ENCODE assay signal across 1 mouse cellular context in the genomic region with DNA sequence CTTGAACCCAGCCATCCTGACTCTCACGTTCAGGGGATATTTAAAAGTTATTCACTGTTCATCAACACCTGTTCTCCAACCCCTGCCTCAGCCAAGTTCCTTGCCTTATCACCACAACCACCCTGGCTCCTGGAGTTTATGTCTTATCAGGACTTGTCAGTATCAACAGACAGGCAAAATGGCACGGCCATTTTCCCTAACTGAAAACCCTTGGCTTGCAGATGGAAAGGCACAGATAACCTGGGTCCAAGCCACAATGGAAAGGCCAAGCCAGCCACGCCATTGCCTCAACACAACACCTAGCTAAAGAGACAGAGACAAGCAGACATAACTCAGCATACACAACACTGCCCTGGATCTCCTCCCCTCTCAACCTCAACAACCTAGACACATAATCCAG.
A peak's percentile ranks its signal among the peaks of the same experiment; 100 is the strongest.
TF ChIP-seq lines count a peak whose summit lies in the region.

No protein-coding gene starts in this region.

TF ChIP-seq in MEL, 35 proteins besides CTCF, POLR2A, EP300 and RAD21 (continued from another document):
- peak; percentile 99 for TF ChIP-seq TAL1 (IDR thresholded peaks at IDR 0.05; ENCODE audit: low read length)
- TF ChIP-seq ZC3H11A (IDR thresholded peaks at IDR 0.05; ENCODE audit: low read depth, low read length) = peak; percentile 21; the same call in 1 of the 2 replicates
- peak; percentile 99 for TF ChIP-seq MYB (IDR thresholded peaks at IDR 0.05; ENCODE audit: low read depth, low read length)
- TF ChIP-seq CHD2 (IDR thresholded peaks at IDR 0.05; ENCODE audit: low read length) = peak; percentile 71
- 0 out of 2 replicates have a peak, but pooled peaks have one; percentile 11 for TF ChIP-seq SMC3 (IDR thresholded peaks at IDR 0.05; ENCODE audit: low read depth, low read length)
- TF ChIP-seq MAX (IDR thresholded peaks at IDR 0.05; ENCODE audit: low read length) = peak; percentile 73
- TF ChIP-seq MEF2A (IDR thresholded peaks at IDR 0.05; ENCODE audit: extremely low read depth, insufficient replicate concordance, low read depth, low read length, poor library complexity, severe bottlenecking) = peak; percentile 66; the same call in 1 of the 2 replicates
- TF ChIP-seq ETS1 (IDR thresholded peaks at IDR 0.05; ENCODE audit: low read depth, low read length) = peak; percentile 99
- peak; percentile 42; the same call in 1 of the 2 replicates for TF ChIP-seq TBP (IDR thresholded peaks at IDR 0.05; ENCODE audit: low read depth, low read length)
- peak; percentile 94 for TF ChIP-seq RCOR1 (IDR thresholded peaks at IDR 0.05; ENCODE audit: low read depth, low read length)
- TF ChIP-seq ZKSCAN1 (IDR thresholded peaks at IDR 0.05; ENCODE audit: low read depth, low read length) = peak; percentile 40; the same call in 1 of the 2 replicates
